Mouse (Mus musculus): ENCODE data around the gene Cd46. TPM values are rescaled to one million over a fixed set of nuclear protein-coding genes. Genes with fewer than 3 reads are reported as not detected.

The Cd46 gene
- 0.24 and 0.29 TPM in 2 replicates for polyA plus RNA-seq (2012; rRNA removed)

GRCm38 (mm10) chr1:195092220-195092720 is at the start of gene Cd46:
TSS of gene Cd46 (minus strand) at chr1:195092249.

GRCm38 (mm10) chr1:195130953-195131674 is 39.1 kb upstream of the Cd46 start, which contains the start of gene Cr1l:
TSS of gene Cr1l (minus strand) at chr1:195131586.

Other genes with a start within 250 kb of the Cd46 start
- gene Cd34, start 153.4 kb downstream of the Cd46 start, polyA plus RNA-seq (2012; rRNA removed): 18.0 and 19.3 TPM in 2 replicates
- 27.1 and 45.5 TPM in 2 replicates for gene Cr1l, start 39.3 kb upstream of the Cd46 start, polyA plus RNA-seq (2012; rRNA removed)
- 0.37 and 1.2 TPM in 2 replicates for gene Cr2, start 84.5 kb upstream of the Cd46 start, polyA plus RNA-seq (2012; rRNA removed)